Mouse (Mus musculus) heart, embryonic 13.5 days (tissue): ENCODE results near the gene Cntnap1. TPM values are rescaled to one million over a fixed set of nuclear protein-coding genes. Genes with fewer than 3 reads are reported as not detected.

Experiments used
- ATAC-seq: fragments of 200-750 bp; cut with Nextera tagmentation; 2 replicates; pipeline ENCODE4 v1.8.0; 2017; ENCODE audit warnings: moderate TSS enrichment; ENCODE audit not compliant: insufficient number of reproducible peaks, low FRiP score, low TSS enrichment; ENCODE audit errors: extremely low read depth
- H3K27ac ChIP-seq: fragments of 300-500 bp; sonication (generic); replicated peaks from 2 replicates; pipeline ENCODE4 v1.5.1; 2015; ENCODE audit warnings: moderate library complexity, mild to moderate bottlenecking, inconsistent platforms
- H3K27me3 ChIP-seq: fragments of 300-500 bp; sonication (generic); replicated peaks from 2 replicates; pipeline ENCODE4 v1.6.1; 2015; ENCODE audit warnings: mild to moderate bottlenecking, inconsistent platforms
- H3K36me3 ChIP-seq: fragments of 300-500 bp; sonication (generic); 2 replicates; pipeline ENCODE4 v1.6.1; 2015; ENCODE audit warnings: mild to moderate bottlenecking, inconsistent platforms
- H3K4me1 ChIP-seq: fragments of 300-500 bp; sonication (generic); 2 replicates; pipeline ENCODE4 v1.6.1; 2015; ENCODE audit warnings: inconsistent platforms
- H3K4me2 ChIP-seq: fragments of 300-500 bp; sonication (generic); 2 replicates; pipeline ENCODE4 v1.6.1; 2015; ENCODE audit warnings: inconsistent platforms, mild to moderate bottlenecking, moderate library complexity
- H3K4me3 ChIP-seq: fragments of 300-500 bp; sonication (generic); 2 replicates; pipeline ENCODE4 v1.5.1; 2015; ENCODE audit warnings: moderate library complexity, mild to moderate bottlenecking, inconsistent platforms
- H3K9ac ChIP-seq: fragments of 300-500 bp; sonication (generic); 2 replicates; pipeline ENCODE4 v1.6.1; 2015; ENCODE audit warnings: inconsistent platforms, mild to moderate bottlenecking, moderate library complexity
- H3K9me3 ChIP-seq: fragments of 300-500 bp; sonication (generic); 2 replicates; pipeline ENCODE4 v1.6.1; 2016; ENCODE audit warnings: inconsistent platforms
- WGBS: fragments of 180-500 bp; shearing (Covaris S2); methylation state at CpG from one replicate; pipeline ENCODE4 v1.1.7; 2015; ENCODE audit warnings: mixed read lengths; 5-methylcytosine and 5-hydroxymethylcytosine counted together
- polyA plus RNA-seq: library from polyadenylated mRNA; unstranded; fragments of >200 nt; fragmentation: Nextera tagmentation; extraction: Ambion mirVana; gene quantifications from 2 replicates; pipeline ENCODE4 v1.2.1, GENCODE M21; 2015

Gene Cntnap1
- polyA plus RNA-seq, 1 experiment from 2014 or later = 0.55 TPM

- no peaks in the 10 kb centered on the region for H3K36me3 ChIP-seq
- H3K9me3 ChIP-seq = no peaks in the 10 kb centered on the region
- H3K9ac ChIP-seq = no peak overlapping the region
- no peaks in the 10 kb centered on the region for H3K27me3 ChIP-seq
- ATAC-seq = no peak
- no peak overlapping the region for H3K27ac ChIP-seq
- no peak overlapping the region for H3K4me3 ChIP-seq
- 70% methylated on average over 7 of the region's 7 CpGs for WGBS
- H3K4me2 ChIP-seq = no peak overlapping the region
- peaks cover 37% of the 10 kb centered on the region for H3K4me1 ChIP-seq
Observed at GRCm38 (mm10) chr11:101137000-101137399, 33.3 kb upstream of the Cntnap1 start.

GRCm38 (mm10) chr11:101138536-101139181 is 31.7 kb upstream of the Cntnap1 start:
- peak overlapping the region; percentile 3; the same call in 1 of the 2 replicates for H3K9ac ChIP-seq
- peak overlapping the region; percentile 48 for H3K4me2 ChIP-seq
- no peak for ATAC-seq
- no peaks in the 10 kb centered on the region for H3K27me3 ChIP-seq
- no peak overlapping the region for H3K27ac ChIP-seq
- 28% methylated on average over 15 of the region's 15 CpGs for WGBS
- no peaks in the 10 kb centered on the region for H3K36me3 ChIP-seq
- H3K9me3 ChIP-seq = no peaks in the 10 kb centered on the region
- H3K4me1 ChIP-seq = peaks cover 40% of the 10 kb centered on the region
- peak overlapping the region; percentile 15; the same call in 1 of the 2 replicates for H3K4me3 ChIP-seq

GRCm38 (mm10) chr11:101140164-101140819 is 30.0 kb upstream of the Cntnap1 start:
- Histone ChIP-seq H3K4me3 (peak overlapping the region; percentile 46), H3K36me3 (no peaks in the 10 kb centered on the region), H3K9me3 (no peaks in the 10 kb centered on the region), H3K27me3 (no peaks in the 10 kb centered on the region), H3K9ac (peak overlapping the region; percentile 76), H3K27ac (peak overlapping the region; percentile 82), H3K4me1 (peaks cover 37% of the 10 kb centered on the region), H3K4me2 (peak overlapping the region; percentile 69)
- WGBS = 33% methylated on average over 27 of the region's 27 CpGs
- ATAC-seq = no peak

- Histone ChIP-seq H3K4me2 (no peak overlapping the region), H3K36me3 (no peaks in the 10 kb centered on the region), H3K9me3 (no peaks in the 10 kb centered on the region), H3K9ac (no peak overlapping the region), H3K27ac (peak overlapping the region; percentile 82), H3K27me3 (no peaks in the 10 kb centered on the region), H3K4me3 (no peak overlapping the region), H3K4me1 (peaks cover 37% of the 10 kb centered on the region)
- ATAC-seq = no peak
- WGBS = 80% methylated on average over 8 of the region's 8 CpGs
Observed at GRCm38 (mm10) chr11:101141088-101141487, 29.2 kb upstream of the Cntnap1 start.

GRCm38 (mm10) chr11:101142215-101142967 is 27.9 kb upstream of the Cntnap1 start:
- Histone ChIP-seq H3K4me2 (no peak overlapping the region), H3K4me3 (no peak overlapping the region), H3K27ac (no peak overlapping the region), H3K9me3 (no peaks in the 10 kb centered on the region), H3K36me3 (no peaks in the 10 kb centered on the region), H3K9ac (no peak overlapping the region), H3K4me1 (peaks cover 37% of the 10 kb centered on the region), H3K27me3 (no peaks in the 10 kb centered on the region)
- no peak for ATAC-seq
- 79% methylated on average over 10 of the region's 10 CpGs for WGBS

- ATAC-seq = no peak
- Histone ChIP-seq H3K4me3 (peak overlapping the region; percentile 39), H3K36me3 (no peaks in the 10 kb centered on the region), H3K4me1 (peaks cover 36% of the 10 kb centered on the region), H3K9ac (peak overlapping the region; percentile 73), H3K4me2 (peak overlapping the region; percentile 69), H3K27ac (peak overlapping the region; percentile 15; the same call in 1 of the 2 replicates), H3K27me3 (no peaks in the 10 kb centered on the region), H3K9me3 (no peaks in the 10 kb centered on the region)
- WGBS = 26% methylated on average over 19 of the region's 19 CpGs
Observed at GRCm38 (mm10) chr11:101143338-101144225, 26.7 kb upstream of the Cntnap1 start.

GRCm38 (mm10) chr11:101146377-101146776 is 23.9 kb upstream of the Cntnap1 start:
- H3K4me1 ChIP-seq = peaks cover 29% of the 10 kb centered on the region
- no peaks in the 10 kb centered on the region for H3K9me3 ChIP-seq
- ATAC-seq = no peak
- WGBS = 39% methylated on average over 10 of the region's 10 CpGs
- no peaks in the 10 kb centered on the region for H3K36me3 ChIP-seq
- H3K4me2 ChIP-seq = no peak overlapping the region
- H3K4me3 ChIP-seq = no peak overlapping the region
- no peak overlapping the region for H3K9ac ChIP-seq
- H3K27me3 ChIP-seq = no peaks in the 10 kb centered on the region
- no peak overlapping the region for H3K27ac ChIP-seq

- WGBS = 69% methylated on average over 10 of the region's 10 CpGs
- Histone ChIP-seq H3K4me3 (no peak overlapping the region), H3K4me1 (peaks cover 17% of the 10 kb centered on the region), H3K9ac (peak overlapping the region; percentile 57; the same call in 1 of the 2 replicates), H3K9me3 (no peaks in the 10 kb centered on the region), H3K27ac (peak overlapping the region; percentile 52; the same call in 1 of the 2 replicates), H3K36me3 (no peaks in the 10 kb centered on the region), H3K4me2 (no peak overlapping the region), H3K27me3 (no peaks in the 10 kb centered on the region)
- no peak for ATAC-seq
Observed at GRCm38 (mm10) chr11:101148751-101149150, 21.6 kb upstream of the Cntnap1 start.

- ATAC-seq = no peak
- H3K4me1 ChIP-seq = peaks cover 13% of the 10 kb centered on the region
- 45% methylated on average over 9 of the region's 9 CpGs for WGBS
- H3K27ac ChIP-seq = peak overlapping the region; percentile 52
- no peaks in the 10 kb centered on the region for H3K27me3 ChIP-seq
- H3K4me2 ChIP-seq = no peak overlapping the region
- H3K9ac ChIP-seq = peak overlapping the region; percentile 57; the same call in 1 of the 2 replicates
- H3K9me3 ChIP-seq = no peaks in the 10 kb centered on the region
- no peaks in the 10 kb centered on the region for H3K36me3 ChIP-seq
- no peak overlapping the region for H3K4me3 ChIP-seq
Observed at GRCm38 (mm10) chr11:101149178-101150105, 20.9 kb upstream of the Cntnap1 start.

GRCm38 (mm10) chr11:101151063-101151462 is 19.3 kb upstream of the Cntnap1 start:
- Histone ChIP-seq H3K9me3 (no peaks in the 10 kb centered on the region), H3K27me3 (no peaks in the 10 kb centered on the region), H3K4me1 (peaks cover 22% of the 10 kb centered on the region), H3K4me2 (no peak overlapping the region), H3K36me3 (no peaks in the 10 kb centered on the region), H3K27ac (no peak overlapping the region), H3K4me3 (no peak overlapping the region), H3K9ac (no peak overlapping the region)
- 41% methylated on average over 2 of the region's 2 CpGs for WGBS
- no peak for ATAC-seq
